Mouse (Mus musculus): ENCODE results near the gene Kyat3.
A peak's percentile ranks its signal among the peaks of the same experiment; 100 is the strongest.

DNA sequence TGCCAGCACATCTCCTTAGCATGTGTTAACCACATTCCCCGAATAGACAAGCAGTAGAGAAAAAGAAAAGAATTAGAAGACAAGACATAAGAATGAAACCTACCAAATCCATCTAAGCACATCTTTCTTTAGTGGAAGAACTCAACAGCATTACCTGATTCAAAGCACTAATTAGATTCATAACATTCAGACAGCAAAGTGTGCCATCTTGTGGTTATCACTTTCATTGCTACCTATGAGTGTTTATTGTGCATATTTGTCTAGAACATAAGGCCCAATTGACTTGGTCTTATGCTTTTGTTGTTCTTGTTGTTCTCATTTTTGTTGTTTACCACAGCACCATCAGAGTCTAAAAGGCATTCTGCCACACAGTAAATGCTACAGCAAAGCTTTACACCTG lies 26.2 kb upstream of the Kyat3 start:
- TF ChIP-seq CTCF (IDR thresholded peaks at IDR 0.05; ENCODE audit: low read depth) (peak; percentile 73), EP300 (optimal IDR thresholded peaks at IDR 0.05) (no peak)
